Mouse (Mus musculus) lung, adult 2 months (tissue): Measurements from ENCODE around the gene Atg4b.

Experiments
- CTCF ChIP-seq: fragments of 200-500 bp; IDR thresholded peaks from 2 replicates; pipeline ENCODE4 v1.5.1; 2011; ENCODE audit warnings: mild to moderate bottlenecking, low read length, control low read depth; ENCODE audit not compliant: insufficient read depth
- POLR2A ChIP-seq: fragments of 200-500 bp; IDR thresholded peaks from 2 replicates; pipeline ENCODE4 v1.6.1; 2011; ENCODE audit warnings: low read depth, mild to moderate bottlenecking, control low read depth, low read length, borderline replicate concordance; ENCODE audit errors: extremely low read depth

GRCm38 (mm10) chr1:93731103-93731502, 20.2 kb upstream of the Atg4b start:
- no peak for TF ChIP-seq CTCF
- TF ChIP-seq POLR2A = no peak
